Mouse (Mus musculus): ENCODE results near the gene Fam118a.

DNA sequence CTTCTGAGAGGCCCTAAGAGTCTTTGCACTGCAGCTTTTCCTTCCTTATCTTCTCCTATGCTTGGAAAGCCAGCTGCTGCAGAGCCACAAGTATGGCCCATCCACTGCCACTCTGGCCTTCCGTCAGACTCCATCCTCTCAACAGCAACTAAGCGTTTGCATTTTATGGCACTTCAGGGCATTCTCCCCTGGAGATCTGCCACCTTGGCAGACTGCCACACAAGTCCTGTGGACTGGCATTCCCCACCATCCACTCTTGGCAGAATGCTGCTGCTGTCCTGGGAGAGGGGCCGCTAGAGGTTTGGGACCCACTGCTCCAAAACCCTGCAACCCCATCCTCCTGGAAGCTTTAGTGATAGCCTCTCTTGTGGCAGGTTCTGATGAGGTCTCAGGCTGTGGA is 3.1 kb downstream of the Fam118a start:
- no peak for TF ChIP-seq CTCF (IDR thresholded peaks at IDR 0.05; ENCODE audit: borderline replicate concordance, extremely low read depth, insufficient read depth, insufficient read length)
- no peak for TF ChIP-seq POLR2A (IDR thresholded peaks at IDR 0.05; ENCODE audit: borderline replicate concordance, extremely low read depth, insufficient read depth, insufficient read length, poor library complexity, severe bottlenecking)
